Mouse (Mus musculus) right cerebral cortex, postnatal 14 days (tissue): ENCODE data around the gene Wdr83.

ENCODE experiments used
- DNase-seq: peaks from one replicate; pipeline ENCODE4 v3.0.0; 2022

The Wdr83 gene

GRCm38 (mm10) chr8:85076001-85076400 lies 5.1 kb downstream of the Wdr83 start:
- DNase-seq, result peak; percentile 52

- no peak for DNase-seq
These were observed 6.5 kb downstream of the Wdr83 start for GRCm38 (mm10) chr8:85074617-85075016.

DNA sequence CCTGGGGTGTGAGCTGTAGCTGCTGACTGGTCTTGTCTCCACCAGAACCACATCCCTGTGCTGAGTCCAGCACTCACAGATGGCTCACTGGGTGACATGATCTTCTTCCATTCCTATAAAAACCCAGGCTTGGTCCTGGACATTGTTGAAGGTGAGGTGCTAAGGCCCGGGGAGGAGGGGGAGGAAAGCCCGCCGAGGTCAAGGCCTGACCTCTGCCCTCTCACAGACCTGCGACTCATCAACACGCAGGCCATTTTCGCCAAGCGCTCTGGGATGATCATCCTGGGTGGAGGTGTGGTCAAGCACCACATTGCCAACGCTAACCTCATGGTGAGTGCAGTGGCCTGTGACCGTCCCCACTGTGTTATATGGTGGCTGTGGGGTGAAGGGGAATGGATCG lies 6.9 kb downstream of the Wdr83 start:
- DNase-seq, result no peak

GRCm38 (mm10) chr8:85073041-85073612 lies 8.0 kb downstream of the Wdr83 start:
- no peak for DNase-seq

DNA sequence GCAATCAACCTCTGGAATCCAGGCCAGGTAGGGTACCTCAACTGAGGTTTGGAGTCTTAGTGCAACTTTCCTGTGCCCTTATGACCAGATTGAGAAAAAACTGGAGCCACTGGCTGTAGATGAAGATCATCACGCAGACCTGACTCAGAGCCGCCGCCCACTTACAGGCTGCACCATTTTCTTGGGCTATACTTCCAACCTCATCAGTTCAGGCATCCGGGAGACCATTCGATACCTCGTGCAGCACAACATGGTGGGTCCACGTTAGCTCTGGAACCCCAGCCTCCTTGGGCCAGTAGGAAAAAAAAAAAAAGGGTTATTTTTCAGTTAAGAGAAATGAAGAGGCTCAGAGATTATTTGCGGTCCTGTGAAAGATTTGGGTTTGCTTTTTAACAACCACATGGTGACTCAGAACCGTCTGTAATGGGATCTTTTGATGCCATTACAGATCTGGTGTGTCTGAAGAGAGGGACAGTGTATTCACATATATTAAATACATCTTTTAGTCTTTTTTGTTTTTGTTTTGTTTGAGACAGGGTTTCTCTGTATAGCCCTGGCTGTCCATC lies 8.7 kb downstream of the Wdr83 start:
- DNase-seq, result no peak

DNA sequence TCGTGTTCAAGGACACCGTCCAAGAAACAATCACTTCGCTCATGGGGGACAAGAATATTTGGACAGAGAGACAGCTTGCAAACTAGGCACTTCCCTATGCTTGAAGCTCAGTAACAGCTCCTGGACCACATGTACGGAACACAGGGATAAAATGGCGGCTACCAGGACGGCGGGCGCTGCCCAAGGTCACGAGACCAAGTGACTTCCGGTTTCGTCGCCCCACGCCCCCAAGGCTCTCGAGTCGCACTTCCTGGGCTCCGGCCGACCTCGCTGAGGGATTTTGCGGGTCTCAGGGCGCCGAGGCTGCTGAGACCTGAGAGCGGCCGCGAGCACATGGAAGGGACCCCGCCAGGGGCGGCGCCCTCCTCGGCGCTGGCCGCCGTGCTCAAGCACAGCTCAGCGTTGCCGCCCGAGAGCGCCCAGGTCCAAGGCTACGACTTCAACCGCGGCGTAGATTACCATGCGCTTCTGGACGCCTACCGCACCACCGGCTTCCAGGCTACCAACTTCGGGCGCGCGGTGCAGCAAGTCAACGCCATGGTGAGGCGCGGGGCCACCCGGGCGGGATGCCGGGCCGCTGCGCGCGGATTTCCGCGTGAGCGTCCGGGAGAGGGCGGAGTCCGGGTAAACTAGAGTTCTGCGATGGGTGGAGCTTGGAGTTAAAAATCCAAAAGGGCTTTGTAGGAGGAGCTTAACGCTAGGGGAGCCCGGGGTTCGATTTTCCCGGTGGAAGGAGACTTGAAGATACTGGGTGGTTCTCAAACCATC lies 9.4 kb downstream of the Wdr83 start, which contains the start of gene Dhps:
Gene Dhps (plus strand): TSS at position 244 of the 768 bp plus-strand sequence.
- peak; percentile 90 for DNase-seq

DNA sequence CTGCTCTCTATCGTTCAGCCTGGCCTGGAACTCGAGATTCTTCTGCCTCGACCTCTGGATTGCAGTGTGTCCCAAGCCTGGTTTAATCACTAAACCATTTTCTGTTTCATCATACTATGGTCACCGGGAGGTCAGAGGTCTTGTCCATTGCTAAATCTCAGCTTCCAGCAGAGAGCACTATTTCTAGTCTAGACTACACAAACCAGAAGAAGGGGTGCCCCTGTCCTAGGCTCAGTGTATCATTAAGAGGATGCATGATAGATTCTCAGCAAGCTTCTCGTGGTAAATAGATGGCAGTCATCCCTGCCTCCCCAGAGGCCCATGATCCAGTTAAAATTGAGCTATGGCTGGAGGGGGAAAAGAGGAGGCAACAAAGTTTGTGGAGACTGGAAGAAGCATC lies 10.1 kb downstream of the Wdr83 start:
- DNase-seq, result no peak

DNA sequence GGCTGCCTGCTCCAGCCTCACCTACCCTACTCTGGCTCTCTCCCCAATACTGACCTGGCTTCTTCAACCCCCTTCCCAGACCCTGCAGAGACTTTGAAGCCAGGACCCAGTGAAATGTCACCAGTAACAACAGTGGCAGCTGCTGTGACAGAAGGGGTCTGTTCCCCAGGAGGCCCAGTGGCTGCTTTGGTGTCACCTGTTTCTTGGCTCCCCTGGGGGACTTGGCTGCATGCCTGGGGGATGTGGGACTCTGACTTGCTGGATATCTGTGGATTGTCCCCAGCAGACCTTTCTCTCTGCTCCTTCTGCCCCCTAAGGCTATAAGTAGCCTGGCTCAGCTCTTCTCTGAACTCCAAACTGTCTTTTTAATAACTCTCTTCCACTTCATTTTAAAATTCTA lies 13.1 kb downstream of the Wdr83 start, which contains the start of gene Gm5741:
Gene Gm5741 (minus strand): TSS at position 1 of the 400 bp plus-strand sequence.
- no peak for DNase-seq

- no peak for DNase-seq
These were observed 14.0 kb downstream of the Wdr83 start for GRCm38 (mm10) chr8:85067155-85067554.

GRCm38 (mm10) chr8:85065213-85065612 lies 15.9 kb downstream of the Wdr83 start:
- DNase-seq, result no peak

DNA sequence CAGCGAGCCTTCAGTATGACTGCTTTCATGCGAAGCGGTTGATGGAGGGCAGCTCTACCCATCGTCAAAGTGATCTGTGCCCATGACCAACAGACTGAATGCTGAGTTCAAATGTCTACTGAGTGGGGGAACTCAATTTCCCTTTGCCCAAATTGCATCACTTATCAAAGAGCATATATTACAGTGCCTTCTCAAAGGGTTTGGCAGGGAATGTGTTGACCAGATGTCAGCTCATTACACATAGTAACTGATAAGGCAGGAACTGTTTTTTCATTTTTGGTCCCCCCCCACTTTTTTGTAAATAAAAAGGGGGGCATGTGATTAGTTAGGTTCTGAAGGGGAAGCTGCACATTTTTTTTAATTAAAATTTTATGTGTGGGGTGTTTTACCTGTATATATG lies 18.5 kb downstream of the Wdr83 start:
- no peak for DNase-seq

GRCm38 (mm10) chr8:85059879-85060616 lies 21.1 kb downstream of the Wdr83 start, which contains the start of gene Fbxw9:
Gene Fbxw9, plus strand, starts transcription at chr8:85060055.
- peak; percentile 85 for DNase-seq

DNA sequence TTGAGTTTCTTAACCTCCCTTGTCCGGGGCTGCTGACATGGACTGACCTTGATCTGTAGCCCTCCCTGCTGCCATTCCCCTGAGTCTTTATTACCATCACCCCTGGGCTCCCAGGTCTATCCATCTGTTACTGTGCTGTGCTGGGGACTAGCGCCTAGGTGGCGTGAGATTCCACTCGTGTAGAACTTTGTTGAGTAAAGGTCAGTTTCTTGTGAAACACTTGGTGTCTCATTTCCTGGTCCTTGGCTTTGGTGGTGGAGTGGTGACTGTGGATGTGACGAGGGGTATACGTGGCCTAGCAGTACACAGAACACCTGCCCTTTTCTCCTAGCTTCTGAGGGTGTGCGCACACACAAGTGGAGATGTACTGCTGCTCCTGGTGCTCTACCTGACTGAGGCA lies 23.7 kb downstream of the Wdr83 start:
- no peak for DNase-seq

- no peak for DNase-seq
These were observed 37.5 kb downstream of the Wdr83 start for GRCm38 (mm10) chr8:85043619-85044018.

DNA sequence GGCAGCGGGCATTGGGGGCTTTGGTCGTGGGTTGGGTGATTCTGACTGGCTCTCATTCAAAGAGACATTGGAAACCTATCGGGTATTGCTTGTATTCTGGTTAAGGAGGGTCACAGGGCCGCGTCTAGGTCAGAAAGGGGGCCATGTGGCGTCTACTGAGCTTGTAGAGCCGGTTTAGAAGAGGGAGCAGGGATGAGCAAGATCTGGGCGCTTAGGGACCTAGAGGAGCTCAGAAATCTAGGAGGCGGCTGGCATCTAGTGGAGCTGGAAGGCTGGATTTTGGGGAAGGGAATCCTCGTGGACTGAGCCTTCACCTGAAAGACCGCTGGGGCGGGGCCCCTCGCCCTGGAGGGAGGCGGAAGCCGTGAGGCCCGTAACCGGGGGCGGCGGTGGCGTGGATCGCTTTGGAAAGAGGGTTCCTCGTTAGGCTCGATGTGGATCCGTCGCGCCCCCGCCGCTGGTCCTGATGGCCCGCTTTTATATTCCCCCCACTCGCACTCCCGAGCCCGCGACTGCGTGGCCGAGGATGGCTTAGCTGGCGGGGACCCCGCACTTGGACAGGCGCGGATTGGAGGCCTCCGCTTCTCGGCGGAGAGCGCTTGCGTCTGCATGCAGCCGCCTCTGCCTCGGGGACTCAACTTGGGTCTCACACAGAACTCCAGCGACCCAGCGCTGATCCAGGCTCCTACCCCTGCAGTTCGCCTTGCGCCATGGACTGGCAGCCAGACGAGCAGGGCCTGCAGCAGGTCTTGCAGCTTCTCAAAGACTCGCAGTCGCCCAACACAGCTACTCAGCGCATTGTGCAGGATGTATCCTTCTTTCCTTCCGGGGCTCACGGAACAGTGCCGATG lies 43.2 kb downstream of the Wdr83 start:
- DNase-seq, result peak; percentile 57

- peak; percentile 57 for DNase-seq
These were observed 43.8 kb downstream of the Wdr83 start for GRCm38 (mm10) chr8:85037366-85037680.

GRCm38 (mm10) chr8:85036718-85037365 lies 44.3 kb downstream of the Wdr83 start, which contains the start of gene Tnpo2:
Gene Tnpo2, plus strand, starts transcription at chr8:85036915.
- peak; percentile 85 for DNase-seq

DNA sequence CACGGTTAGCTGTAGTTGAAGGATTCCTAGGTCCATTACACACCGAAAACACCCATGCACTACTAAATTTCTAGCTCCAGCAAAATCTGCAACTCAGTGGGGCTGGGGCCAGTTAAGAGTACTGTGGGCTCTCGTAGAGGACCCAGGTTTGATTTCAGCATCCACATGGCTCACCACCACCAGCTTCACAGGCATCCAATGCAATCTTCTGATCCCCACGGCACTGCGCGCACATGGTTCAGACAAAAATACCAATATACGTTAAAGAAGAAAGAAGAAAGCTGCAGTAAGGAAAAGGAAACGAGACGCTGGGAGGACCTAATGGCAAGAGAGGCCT lies 44.8 kb downstream of the Wdr83 start:
- DNase-seq, result no peak

- no peak for DNase-seq
These were observed 45.3 kb downstream of the Wdr83 start for GRCm38 (mm10) chr8:85035728-85036310.

DNA sequence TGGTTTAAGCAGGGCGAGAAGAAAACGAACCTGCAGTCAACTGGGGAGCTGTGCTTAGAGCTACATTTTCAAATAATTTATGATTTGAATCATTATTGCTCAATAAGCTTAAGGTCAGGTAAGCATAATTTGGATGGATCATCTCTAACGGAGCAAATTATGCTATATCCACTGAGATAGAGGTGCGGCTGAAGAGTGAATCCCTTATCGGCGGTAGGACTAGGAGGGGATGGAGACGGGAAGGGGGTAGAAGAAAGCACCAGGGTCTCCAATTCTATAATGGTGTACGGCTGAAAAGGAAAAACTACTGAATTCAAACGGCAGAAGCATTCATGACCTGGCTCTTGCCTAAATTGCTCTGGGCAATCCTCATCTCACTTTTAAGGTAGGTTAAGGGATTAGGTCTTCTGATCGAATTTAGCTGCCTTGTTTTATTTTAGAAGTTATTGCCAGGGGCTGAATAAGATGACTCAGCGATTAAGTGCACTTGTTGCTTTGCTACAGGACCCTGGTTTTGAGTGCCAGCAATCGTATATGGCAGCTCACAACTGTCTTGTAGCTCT lies 45.9 kb downstream of the Wdr83 start:
- DNase-seq, result no peak

GRCm38 (mm10) chr8:85034764-85035163 lies 46.3 kb downstream of the Wdr83 start:
- peak; percentile 80 for DNase-seq
